Mouse (Mus musculus): ENCODE measurements around the gene Mef2b. TPM values are rescaled to one million over a fixed set of nuclear protein-coding genes. Genes with fewer than 3 reads are reported as not detected.
"Not testable (repeated sequence)": the region's sequence is repeated elsewhere in the genome, so short reads cannot be mapped to it uniquely, and the experiment has no call there.

Mef2b gene
- polyA plus RNA-seq, 1 experiment = 0.85 TPM

DNA sequence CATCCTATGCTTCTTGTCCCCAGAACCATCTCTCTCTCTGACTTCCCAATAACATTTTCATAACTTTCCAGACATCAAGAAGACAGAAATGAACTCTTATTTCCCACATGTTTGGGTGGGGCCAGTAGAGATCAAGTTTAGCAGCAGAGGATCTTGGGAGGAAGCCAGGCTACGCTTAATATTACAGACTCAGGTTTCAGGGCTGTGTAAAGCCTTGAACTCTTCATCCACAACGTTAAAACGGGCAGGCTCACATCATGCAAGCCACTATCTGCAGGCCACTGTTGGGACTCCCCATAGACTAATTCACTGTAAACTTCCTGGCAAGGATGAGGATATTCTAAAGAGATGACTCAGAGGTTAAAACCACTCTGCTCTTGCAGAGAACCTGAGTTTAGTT, 74.9 kb downstream of the Mef2b start:
- TF ChIP-seq REST (IDR thresholded peaks at IDR 0.05; ENCODE audit: insufficient read depth, insufficient read length) (no peak), POLR2AphosphoS2 (IDR thresholded peaks at IDR 0.05; ENCODE audit: insufficient read length, low read depth) (no peak), CEBPB (IDR thresholded peaks at IDR 0.05; ENCODE audit: insufficient read depth, poor library complexity, severe bottlenecking) (no peak), TCF12 (IDR thresholded peaks at IDR 0.05; ENCODE audit: insufficient read depth, poor library complexity, severe bottlenecking) (no peak), TCF3 (IDR thresholded peaks at IDR 0.05; ENCODE audit: insufficient read length, low read depth) (no peak)
- H3K4me2 ChIP-seq (ENCODE audit: low read depth) = peak overlapping the region; percentile 21
- H3K79me2 ChIP-seq (ENCODE audit: control insufficient read depth, insufficient read depth) = no peaks in the 10 kb centered on the region
- H3K27me3 ChIP-seq (ENCODE audit: control insufficient read depth, insufficient read depth, insufficient read length) = no peaks in the 10 kb centered on the region
- H3K36me3 ChIP-seq (ENCODE audit: control insufficient read depth, insufficient read depth) = no peaks in the 10 kb centered on the region
- H3ac ChIP-seq (ENCODE audit: control insufficient read depth, insufficient read length) = no peak overlapping the region
- H3K4me3 ChIP-seq = no peak overlapping the region

- no peak overlapping the region for H3K4me2 ChIP-seq (ENCODE audit: low read depth)
These were observed 75.6 kb downstream of the Mef2b start for GRCm38 (mm10) chr8:70215092-70215491.

DNA sequence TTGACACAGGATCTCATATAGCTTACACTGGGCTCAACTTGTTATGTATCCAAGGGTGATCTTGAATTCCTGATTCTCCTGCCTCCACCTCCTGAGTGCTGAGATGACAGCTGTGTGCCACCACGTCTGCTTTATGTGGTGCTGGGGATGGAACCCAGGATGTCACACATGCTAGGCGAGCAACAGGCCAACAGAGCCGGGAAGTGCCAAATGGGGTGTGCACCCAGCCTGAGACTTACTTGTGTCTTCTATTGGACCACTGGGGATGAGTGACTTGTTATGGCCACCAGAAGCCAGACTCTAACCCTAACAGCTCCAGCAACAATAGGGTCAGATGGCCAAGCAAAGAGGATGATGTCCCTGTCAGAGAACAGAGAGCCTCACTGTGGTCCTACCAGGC, 76.7 kb downstream of the Mef2b start:
- not testable (repeated sequence) for H3K27me3 ChIP-seq (ENCODE audit: control insufficient read depth, insufficient read depth, insufficient read length); H3K4me2 ChIP-seq (ENCODE audit: low read depth); H3ac ChIP-seq (ENCODE audit: control insufficient read depth, insufficient read length); H3K4me3 ChIP-seq; H3K79me2 ChIP-seq (ENCODE audit: control insufficient read depth, insufficient read depth); H3K36me3 ChIP-seq (ENCODE audit: control insufficient read depth, insufficient read depth)

More at GRCm38 (mm10) chr8:70215092-70215491, 75.6 kb downstream of the Mef2b start:
- H3K4me3 ChIP-seq = no peak overlapping the region
- H3ac ChIP-seq (ENCODE audit: control insufficient read depth, insufficient read length) = no peak overlapping the region
- H3K27me3 ChIP-seq (ENCODE audit: control insufficient read depth, insufficient read depth, insufficient read length) = no peaks in the 10 kb centered on the region
- TF ChIP-seq MYOD1 (IDR thresholded peaks at IDR 0.05; ENCODE audit: control insufficient read depth in 1 of 3, insufficient read length in 2 of 3, low read depth in 2 of 3) = no peak
- no peak for TF ChIP-seq MAX (IDR thresholded peaks at IDR 0.05; ENCODE audit: low read depth)
- no peak for TF ChIP-seq POLR2A (IDR thresholded peaks at IDR 0.05; ENCODE audit: insufficient read length, low read depth)
- no peak for TF ChIP-seq TCF3 (IDR thresholded peaks at IDR 0.05; ENCODE audit: insufficient read length, low read depth)
- no peaks in the 10 kb centered on the region for H3K79me2 ChIP-seq (ENCODE audit: control insufficient read depth, insufficient read depth)
- no peaks in the 10 kb centered on the region for H3K36me3 ChIP-seq (ENCODE audit: control insufficient read depth, insufficient read depth)

- TF ChIP-seq MYOG (IDR thresholded peaks at IDR 0.05; ENCODE audit: control insufficient read depth in 1 of 3, insufficient read depth in 1 of 3, insufficient read length in 2 of 3, low read depth in 2 of 3) = peak; percentile 15 to 66 (median 48)
- no peak for TF ChIP-seq E2F4 (IDR thresholded peaks at IDR 0.05; ENCODE audit: insufficient read depth)
- peak in 1 of 3 experiments; percentile 68 for TF ChIP-seq MYOD1 (IDR thresholded peaks at IDR 0.05; ENCODE audit: control insufficient read depth in 1 of 3, insufficient read length in 2 of 3, low read depth in 2 of 3)
- no peak overlapping the region for H3K4me2 ChIP-seq (ENCODE audit: low read depth)
- no peak overlapping the region for H3ac ChIP-seq (ENCODE audit: control insufficient read depth, insufficient read length)
- no peak overlapping the region for H3K4me3 ChIP-seq
- H3K79me2 ChIP-seq (ENCODE audit: control insufficient read depth, insufficient read depth) = no peaks in the 10 kb centered on the region
- no peaks in the 10 kb centered on the region for H3K36me3 ChIP-seq (ENCODE audit: control insufficient read depth, insufficient read depth)
- H3K27me3 ChIP-seq (ENCODE audit: control insufficient read depth, insufficient read depth, insufficient read length) = no peaks in the 10 kb centered on the region
These were observed 77.1 kb downstream of the Mef2b start for GRCm38 (mm10) chr8:70216566-70216965.

Other genes starting within 250 kb of the Mef2b start
- 0.92 TPM for gene Tssk6, start 237.5 kb upstream of the Mef2b start, polyA plus RNA-seq (2012; fragmentation: generic; extraction: Trizol)
- gene Ndufa13, start 237.2 kb upstream of the Mef2b start, polyA plus RNA-seq (2012; fragmentation: generic; extraction: Trizol) = 277 TPM
- gene Yjefn3, start 237.0 kb upstream of the Mef2b start, polyA plus RNA-seq (2012; fragmentation: generic; extraction: Trizol) = 19.0 TPM
- gene Gatad2a, start 143.3 kb upstream of the Mef2b start, polyA plus RNA-seq (2012; fragmentation: generic; extraction: Trizol) = 46.7 TPM
- gene Mau2, start 97.0 kb upstream of the Mef2b start, polyA plus RNA-seq (2012; fragmentation: generic; extraction: Trizol) = 27.4 TPM
- gene Sugp1, start 96.9 kb upstream of the Mef2b start, polyA plus RNA-seq (2012; fragmentation: generic; extraction: Trizol) = 38.4 TPM
- gene Tm6sf2, start 66.8 kb upstream of the Mef2b start, polyA plus RNA-seq (2012; fragmentation: generic; extraction: Trizol) = 0.54 TPM
- gene Hapln4, start 56.3 kb upstream of the Mef2b start, polyA plus RNA-seq (2012; fragmentation: generic; extraction: Trizol) = 6.0 TPM
- not detected for gene Ncan, start 18.8 kb upstream of the Mef2b start, polyA plus RNA-seq (2012; fragmentation: generic; extraction: Trizol)
- 41.3 TPM for gene Nr2c2ap, start 8.4 kb upstream of the Mef2b start, polyA plus RNA-seq (2012; fragmentation: generic; extraction: Trizol)
- gene Rfxank, start 557 bp upstream of the Mef2b start, polyA plus RNA-seq (2012; fragmentation: generic; extraction: Trizol) = 11.2 TPM
- gene Borcs8, start 212 bp upstream of the Mef2b start, polyA plus RNA-seq (2012; fragmentation: generic; extraction: Trizol) = 53.0 TPM
- gene Tmem161a, start 32.6 kb downstream of the Mef2b start, polyA plus RNA-seq (2012; fragmentation: generic; extraction: Trizol) = 132 TPM
- 2.6 TPM for gene Slc25a42, start 72.6 kb downstream of the Mef2b start, polyA plus RNA-seq (2012; fragmentation: generic; extraction: Trizol)
- gene Sugp2, start 94.5 kb downstream of the Mef2b start, polyA plus RNA-seq (2012; fragmentation: generic; extraction: Trizol) = 15.4 TPM
- gene Armc6, start 94.8 kb downstream of the Mef2b start, polyA plus RNA-seq (2012; fragmentation: generic; extraction: Trizol) = 35.4 TPM
- 43.6 TPM for gene Homer3, start 143.1 kb downstream of the Mef2b start, polyA plus RNA-seq (2012; fragmentation: generic; extraction: Trizol)
- gene Ddx49, start 162.8 kb downstream of the Mef2b start, polyA plus RNA-seq (2012; fragmentation: generic; extraction: Trizol) = 106 TPM
- 236 TPM for gene Cope, start 162.8 kb downstream of the Mef2b start, polyA plus RNA-seq (2012; fragmentation: generic; extraction: Trizol)
- 4.4 TPM for gene Cers1, start 176.1 kb downstream of the Mef2b start, polyA plus RNA-seq (2012; fragmentation: generic; extraction: Trizol)
- 2.6 TPM for gene Gdf1, start 190.1 kb downstream of the Mef2b start, polyA plus RNA-seq (2012; fragmentation: generic; extraction: Trizol)
- gene Upf1, start 213.6 kb downstream of the Mef2b start, polyA plus RNA-seq (2012; fragmentation: generic; extraction: Trizol) = 35.8 TPM
- 0.05 TPM for gene Comp, start 233.8 kb downstream of the Mef2b start, polyA plus RNA-seq (2012; fragmentation: generic; extraction: Trizol)

All from myocyte (in vitro differentiated cells).